Mouse (Mus musculus): ENCODE results near the gene 0610030E20Rik. TPM values are rescaled to one million over a fixed set of nuclear protein-coding genes. Genes with fewer than 3 reads are reported as not detected.

Gene 0610030E20Rik
- polyA plus RNA-seq (2015; fragmentation: Nextera tagmentation; extraction: Ambion mirVana), result 18.7 and 19.4 TPM in 2 replicates

GRCm38 (mm10) chr6:72347166-72347941, at the start of gene 0610030E20Rik:
TSS of gene 0610030E20Rik (plus strand) at chr6:72347317.
- Histone ChIP-seq H3K36me3 (replicated peaks) (peaks cover 7% of the 10 kb centered on the region; the same call in 1 of the 2 replicates), H3K27ac (peak within 1 kb of the TSS; percentile 88), H3K9ac (peak within 1 kb of the TSS; percentile 94), H3K4me2 (peak within 1 kb of the TSS; percentile 77), H3K9me3 (no peaks in the 10 kb centered on the region), H3K4me1 (peaks cover 45% of the 10 kb centered on the region), H3K27me3 (replicated peaks) (no peaks in the 10 kb centered on the region), H3K4me3 (peak within 1 kb of the TSS; percentile 93)
- under 1% methylated on average over 72 of the region's 72 CpGs for WGBS
- peak; percentile 59 for ATAC-seq (replicated peaks)

DNA sequence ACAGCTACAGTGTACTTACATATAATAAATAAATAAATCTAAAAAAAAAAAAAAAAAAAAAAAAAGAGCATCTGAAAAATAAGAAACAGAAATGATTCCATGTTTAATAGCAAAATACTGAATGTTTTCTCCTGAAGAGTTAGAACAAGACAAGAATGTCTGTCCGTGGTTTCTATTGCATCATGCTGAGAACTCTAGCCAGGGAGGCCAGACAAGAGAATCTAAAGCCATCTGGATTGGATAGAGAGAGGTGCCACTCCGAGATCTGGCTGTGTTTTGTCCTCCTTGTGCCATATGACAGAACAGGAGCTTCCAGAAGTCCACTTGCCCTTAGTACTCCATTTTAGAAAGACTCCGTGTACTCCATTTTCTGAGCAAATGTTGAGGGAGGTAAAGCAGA, 49.3 kb upstream of the 0610030E20Rik start:
- 80% methylated on average over 3 of the region's 3 CpGs for WGBS
- Histone ChIP-seq H3K27me3 (replicated peaks) (no peaks in the 10 kb centered on the region), H3K27ac (no peak overlapping the region), H3K4me1 (no peaks in the 10 kb centered on the region), H3K9me3 (no peaks in the 10 kb centered on the region), H3K9ac (no peak overlapping the region), H3K4me2 (no peak overlapping the region), H3K4me3 (no peak overlapping the region), H3K36me3 (replicated peaks) (no peaks in the 10 kb centered on the region)
- ATAC-seq (replicated peaks), result no peak

DNA sequence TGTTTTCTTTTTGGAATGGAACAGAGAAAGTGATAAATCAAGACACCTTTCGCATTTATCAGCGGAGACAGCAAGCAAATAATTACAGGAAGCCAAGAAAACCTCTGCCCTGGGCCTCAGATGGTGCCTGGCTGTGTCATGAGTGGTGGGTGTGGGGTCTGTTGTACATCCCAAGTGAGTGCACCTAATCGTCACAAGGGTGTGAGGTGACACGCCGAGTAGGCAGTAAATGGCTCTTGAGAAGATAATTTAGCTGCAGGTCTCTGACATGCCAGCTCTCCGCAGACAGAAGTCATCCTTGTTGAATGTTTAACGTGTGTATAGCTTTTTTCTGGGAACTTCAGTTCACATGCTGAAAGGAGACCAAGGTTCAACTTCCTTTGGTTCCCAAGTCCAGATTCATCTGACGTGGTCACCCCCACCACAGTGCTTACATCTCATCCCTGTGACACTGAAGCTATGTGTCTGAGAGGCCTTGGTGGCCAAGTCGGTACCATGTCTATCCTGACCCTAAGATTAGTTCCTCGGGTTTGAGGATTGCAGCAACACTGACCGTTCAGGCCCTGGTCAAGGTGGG, 44.7 kb upstream of the 0610030E20Rik start:
- H3K9ac ChIP-seq, result no peak overlapping the region
- no peaks in the 10 kb centered on the region for H3K9me3 ChIP-seq
- no peak for ATAC-seq (replicated peaks)
- WGBS, result 89% methylated on average over 11 of the region's 11 CpGs
- H3K4me1 ChIP-seq, result no peaks in the 10 kb centered on the region
- H3K4me2 ChIP-seq, result no peak overlapping the region
- H3K36me3 ChIP-seq (replicated peaks), result no peaks in the 10 kb centered on the region
- H3K4me3 ChIP-seq, result no peak overlapping the region
- no peak overlapping the region for H3K27ac ChIP-seq
- no peaks in the 10 kb centered on the region; the same call in 1 of the 2 replicates for H3K27me3 ChIP-seq (replicated peaks)

DNA sequence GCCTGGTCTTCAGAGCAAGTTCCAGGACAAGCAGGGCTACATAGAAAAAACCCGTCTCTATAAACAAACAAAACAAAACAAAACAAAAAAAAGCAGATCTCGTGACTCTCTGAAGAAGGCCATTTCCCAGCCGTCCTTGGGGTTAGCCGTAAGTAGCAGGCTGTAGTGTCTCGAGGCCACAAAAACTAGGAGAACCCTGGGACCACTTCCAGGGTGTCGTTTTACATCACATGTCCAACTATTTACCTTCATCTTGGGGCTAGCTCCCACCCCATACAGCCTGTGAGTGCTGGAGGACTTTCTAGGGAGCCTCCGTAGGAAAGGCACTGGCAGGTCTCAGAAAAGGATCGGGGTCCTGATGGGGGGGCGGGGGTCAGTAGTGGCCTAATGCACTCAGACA, 43.6 kb upstream of the 0610030E20Rik start:
- H3K4me3 ChIP-seq, result no peak overlapping the region
- ATAC-seq (replicated peaks), result no peak
- no peak overlapping the region for H3K9ac ChIP-seq
- 66% methylated on average over 9 of the region's 9 CpGs for WGBS
- H3K4me2 ChIP-seq, result no peak overlapping the region
- H3K27ac ChIP-seq, result no peak overlapping the region
- H3K36me3 ChIP-seq (replicated peaks), result no peaks in the 10 kb centered on the region
- no peaks in the 10 kb centered on the region for H3K9me3 ChIP-seq
- H3K4me1 ChIP-seq, result no peaks in the 10 kb centered on the region
- H3K27me3 ChIP-seq (replicated peaks), result no peaks in the 10 kb centered on the region; the same call in 1 of the 2 replicates

- Histone ChIP-seq H3K4me2 (no peak overlapping the region), H3K9me3 (no peaks in the 10 kb centered on the region), H3K4me3 (no peak overlapping the region), H3K36me3 (replicated peaks) (peaks cover 7% of the 10 kb centered on the region; the same call in 1 of the 2 replicates), H3K27me3 (replicated peaks) (no peaks in the 10 kb centered on the region), H3K9ac (no peak overlapping the region), H3K4me1 (no peaks in the 10 kb centered on the region), H3K27ac (no peak overlapping the region)
- WGBS, result 90% methylated on average over 3 of the region's 3 CpGs
- no peak for ATAC-seq (replicated peaks)
Observed at GRCm38 (mm10) chr6:72312198-72312597, 34.9 kb upstream of the 0610030E20Rik start.

- ATAC-seq (replicated peaks), result no peak
- peaks cover 15% of the 10 kb centered on the region; the same call in 1 of the 2 replicates for H3K36me3 ChIP-seq (replicated peaks)
- H3K4me1 ChIP-seq, result no peaks in the 10 kb centered on the region
- no peak overlapping the region for H3K9ac ChIP-seq
- no peak overlapping the region for H3K27ac ChIP-seq
- H3K27me3 ChIP-seq (replicated peaks), result no peaks in the 10 kb centered on the region
- H3K9me3 ChIP-seq, result no peaks in the 10 kb centered on the region
- no peak overlapping the region for H3K4me2 ChIP-seq
- 90% methylated on average over 11 of the region's 11 CpGs for WGBS
- no peak overlapping the region for H3K4me3 ChIP-seq
Observed at GRCm38 (mm10) chr6:72313124-72313867, 33.8 kb upstream of the 0610030E20Rik start.

GRCm38 (mm10) chr6:72315384-72315783, 31.7 kb upstream of the 0610030E20Rik start:
- no peak overlapping the region for H3K4me3 ChIP-seq
- no peak overlapping the region for H3K27ac ChIP-seq
- no peak overlapping the region for H3K9ac ChIP-seq
- ATAC-seq (replicated peaks), result no peak
- no peak overlapping the region for H3K4me2 ChIP-seq
- 81% methylated on average over 2 of the region's 2 CpGs for WGBS
- H3K4me1 ChIP-seq, result no peaks in the 10 kb centered on the region
- no peaks in the 10 kb centered on the region for H3K9me3 ChIP-seq
- H3K27me3 ChIP-seq (replicated peaks), result no peaks in the 10 kb centered on the region
- peaks cover 26% of the 10 kb centered on the region; the same call in 1 of the 2 replicates for H3K36me3 ChIP-seq (replicated peaks)

DNA sequence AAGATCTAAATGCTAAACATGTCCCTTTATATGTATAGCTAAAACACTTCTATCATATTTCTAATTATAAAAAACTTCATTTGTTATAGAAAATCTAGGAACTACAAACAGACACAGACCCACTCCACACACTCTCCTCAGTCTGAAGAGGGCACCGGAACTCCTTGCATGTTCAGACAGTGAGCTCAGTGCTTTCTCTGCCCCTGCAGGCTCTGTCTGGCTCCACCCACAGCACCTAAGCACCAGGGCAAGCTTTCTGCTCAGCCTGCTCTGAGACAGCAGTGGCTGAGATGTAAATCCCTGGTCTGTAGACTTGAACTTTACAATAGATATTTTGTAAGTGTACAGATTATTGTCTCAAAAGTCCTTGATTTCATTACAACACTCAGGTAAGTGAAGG, 31.1 kb upstream of the 0610030E20Rik start:
- peaks cover 33% of the 10 kb centered on the region; the same call in 1 of the 2 replicates for H3K36me3 ChIP-seq (replicated peaks)
- H3K9me3 ChIP-seq, result no peaks in the 10 kb centered on the region

GRCm38 (mm10) chr6:72318440-72318839, 28.7 kb upstream of the 0610030E20Rik start:
- H3K4me1 ChIP-seq, result no peaks in the 10 kb centered on the region
- H3K36me3 ChIP-seq (replicated peaks), result peaks cover 49% of the 10 kb centered on the region
- 81% methylated on average over 5 of the region's 5 CpGs for WGBS
- H3K27me3 ChIP-seq (replicated peaks), result no peaks in the 10 kb centered on the region
- no peak overlapping the region for H3K4me3 ChIP-seq
- H3K9me3 ChIP-seq, result no peaks in the 10 kb centered on the region
- ATAC-seq (replicated peaks), result no peak
- H3K9ac ChIP-seq, result no peak overlapping the region
- H3K4me2 ChIP-seq, result no peak overlapping the region
- no peak overlapping the region for H3K27ac ChIP-seq

More for the DNA sequence above, 31.1 kb upstream of the 0610030E20Rik start:
- no peak overlapping the region for H3K4me3 ChIP-seq
- H3K4me1 ChIP-seq, result no peaks in the 10 kb centered on the region
- H3K27ac ChIP-seq, result no peak overlapping the region
- ATAC-seq (replicated peaks), result no peak
- WGBS, result 86% methylated on average over 1 of the region's 1 CpGs
- no peak overlapping the region for H3K4me2 ChIP-seq
- no peak overlapping the region for H3K9ac ChIP-seq
- no peaks in the 10 kb centered on the region for H3K27me3 ChIP-seq (replicated peaks)

DNA sequence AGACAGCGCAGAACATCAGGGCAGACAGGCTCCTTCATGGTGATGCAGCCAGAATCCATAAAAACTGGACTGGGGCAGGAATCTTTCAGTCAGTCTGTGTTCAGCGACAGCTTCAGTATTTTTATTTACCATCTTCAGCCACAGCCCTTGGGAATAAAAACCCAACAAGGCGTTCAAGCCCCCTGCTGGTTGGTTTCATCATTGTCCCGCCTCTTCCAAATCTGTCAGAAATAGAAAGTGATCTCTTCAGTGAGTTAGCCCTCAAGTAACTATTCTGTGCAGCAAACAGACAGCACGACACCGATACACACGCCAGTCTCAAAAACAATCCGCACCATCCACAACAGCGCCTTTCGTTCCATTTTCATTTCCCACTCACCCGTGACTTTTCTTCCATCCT, 28.1 kb upstream of the 0610030E20Rik start:
- Histone ChIP-seq H3K27ac (no peak overlapping the region), H3K36me3 (replicated peaks) (peaks cover 54% of the 10 kb centered on the region), H3K4me1 (no peaks in the 10 kb centered on the region), H3K4me2 (no peak overlapping the region), H3K4me3 (no peak overlapping the region), H3K9ac (no peak overlapping the region), H3K9me3 (no peaks in the 10 kb centered on the region), H3K27me3 (replicated peaks) (no peaks in the 10 kb centered on the region)
- ATAC-seq (replicated peaks), result no peak
- 83% methylated on average over 11 of the region's 11 CpGs for WGBS

GRCm38 (mm10) chr6:72322936-72323335, 24.2 kb upstream of the 0610030E20Rik start:
- H3K4me3 ChIP-seq, result no peak overlapping the region
- H3K27ac ChIP-seq, result no peak overlapping the region
- H3K9me3 ChIP-seq, result no peaks in the 10 kb centered on the region
- no peaks in the 10 kb centered on the region for H3K4me1 ChIP-seq
- no peak overlapping the region for H3K9ac ChIP-seq
- ATAC-seq (replicated peaks), result no peak
- peaks cover 69% of the 10 kb centered on the region for H3K36me3 ChIP-seq (replicated peaks)
- WGBS, result 87% methylated on average over 3 of the region's 3 CpGs
- no peaks in the 10 kb centered on the region for H3K27me3 ChIP-seq (replicated peaks)
- H3K4me2 ChIP-seq, result no peak overlapping the region

DNA sequence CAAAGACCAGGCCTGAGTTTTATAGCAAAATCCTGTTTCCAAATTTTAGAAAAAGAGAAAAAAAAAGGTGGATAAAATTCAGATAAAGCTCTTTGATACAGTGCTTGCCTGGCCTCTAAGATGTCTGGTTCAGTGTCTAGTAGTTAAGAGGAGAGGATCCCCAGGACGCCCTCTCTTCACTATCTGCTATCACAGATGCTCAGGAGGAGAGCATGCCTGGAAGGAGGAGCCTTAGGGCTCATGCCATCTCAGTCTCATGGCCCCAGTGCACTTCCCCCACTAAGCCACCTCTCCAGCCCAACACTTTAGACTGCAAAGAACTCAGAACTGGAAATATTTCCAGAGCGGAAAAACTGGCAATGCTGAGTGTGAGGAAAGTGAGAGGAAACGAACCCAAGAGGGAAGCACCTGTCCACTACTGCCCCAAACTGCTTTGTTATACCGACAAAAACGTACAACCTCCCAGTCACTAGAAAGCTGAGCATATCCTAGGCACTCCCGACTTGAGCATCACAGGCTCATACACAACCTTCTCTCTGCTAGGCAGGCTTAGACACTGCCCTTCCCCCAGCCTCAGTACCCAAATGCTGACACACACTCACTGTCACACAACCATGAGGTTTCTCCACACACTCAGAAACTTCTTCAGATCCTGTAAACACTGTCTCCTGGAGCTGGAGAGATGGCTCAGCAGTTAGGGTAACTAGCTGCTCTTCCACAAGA, 23.2 kb upstream of the 0610030E20Rik start:
- Histone ChIP-seq H3K27ac (no peak overlapping the region), H3K9me3 (no peaks in the 10 kb centered on the region), H3K27me3 (replicated peaks) (no peaks in the 10 kb centered on the region), H3K4me1 (no peaks in the 10 kb centered on the region), H3K4me2 (no peak overlapping the region), H3K9ac (no peak overlapping the region), H3K4me3 (no peak overlapping the region), H3K36me3 (replicated peaks) (peaks cover 73% of the 10 kb centered on the region)
- no peak for ATAC-seq (replicated peaks)
- WGBS, result 92% methylated on average over 6 of the region's 6 CpGs

Data from midbrain, embryonic 15.5 days (tissue).